Mouse (Mus musculus) spleen, postnatal 14 days (tissue): ENCODE measurements around the gene Spns3.
A peak's percentile ranks its signal among the peaks of the same experiment; 100 is the strongest.

Experiments used
- DNase-seq, 2 experiments: peaks; one replicate each; pipeline ENCODE4 v3.0.0; 2021 to 2022; ENCODE audit warnings: low spot score in 2 of 2

The Spns3 gene

DNA sequence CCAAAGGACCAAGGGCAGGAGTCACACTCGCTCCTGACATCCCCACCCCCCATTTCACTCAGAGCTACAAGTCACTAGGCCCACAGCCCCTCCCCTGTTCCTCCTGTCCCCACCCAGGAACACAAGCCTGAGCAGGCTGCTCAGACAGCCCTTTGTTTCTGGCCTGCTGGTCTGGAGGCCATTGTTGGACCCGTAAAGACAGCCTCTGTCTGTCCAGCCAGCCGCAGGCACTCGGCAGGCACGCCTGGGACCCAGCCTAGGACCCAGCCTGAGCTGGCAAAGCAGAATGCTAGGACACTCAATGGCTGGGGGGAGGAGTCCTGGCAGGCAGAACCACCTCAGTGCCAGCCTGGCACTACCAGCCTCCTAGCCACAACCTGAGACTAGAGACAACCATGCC, 94.6 kb downstream of the Spns3 start:
- no peak for DNase-seq

DNA sequence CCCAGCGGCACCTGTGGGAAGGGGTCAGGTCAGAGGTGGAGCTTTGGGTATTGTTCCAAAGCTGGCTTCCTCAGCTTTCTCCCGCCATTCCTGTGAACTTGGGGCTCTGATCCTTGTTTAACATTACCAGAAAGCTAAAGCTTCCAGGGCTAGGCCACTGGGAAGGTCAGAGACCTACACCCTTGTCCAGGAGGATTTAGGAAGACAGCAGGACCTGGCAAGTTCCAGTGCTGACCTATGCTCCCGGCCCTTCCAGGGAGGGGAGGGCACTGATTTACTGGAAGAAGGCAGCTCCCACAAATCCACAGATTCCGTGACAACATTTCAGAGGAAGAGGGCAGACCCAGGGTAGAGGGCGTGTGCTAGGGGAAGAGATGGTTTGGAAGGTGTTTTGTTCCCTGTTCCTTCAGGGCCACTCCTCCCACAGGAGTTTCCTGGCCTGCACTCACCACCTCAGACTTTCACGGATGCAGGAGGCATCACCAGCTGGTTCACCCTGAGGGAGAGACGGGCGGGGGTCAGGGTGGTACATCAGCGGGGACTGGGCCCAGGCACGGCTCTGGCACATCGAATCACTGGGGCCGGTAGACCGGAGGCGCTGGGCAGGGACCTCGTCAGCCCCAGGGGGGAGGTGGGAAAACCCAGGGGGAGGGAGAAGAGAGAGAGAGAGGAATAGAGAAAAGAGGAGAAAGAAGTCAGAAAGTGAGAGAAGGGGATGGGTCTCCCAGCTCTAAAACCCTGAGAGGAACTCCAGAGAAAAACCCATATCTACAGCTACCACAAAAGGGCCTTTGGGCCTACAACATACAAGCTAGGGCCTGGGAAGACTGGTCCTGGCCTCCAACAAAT, 97.0 kb downstream of the Spns3 start:
- DNase-seq: no peak

DNA sequence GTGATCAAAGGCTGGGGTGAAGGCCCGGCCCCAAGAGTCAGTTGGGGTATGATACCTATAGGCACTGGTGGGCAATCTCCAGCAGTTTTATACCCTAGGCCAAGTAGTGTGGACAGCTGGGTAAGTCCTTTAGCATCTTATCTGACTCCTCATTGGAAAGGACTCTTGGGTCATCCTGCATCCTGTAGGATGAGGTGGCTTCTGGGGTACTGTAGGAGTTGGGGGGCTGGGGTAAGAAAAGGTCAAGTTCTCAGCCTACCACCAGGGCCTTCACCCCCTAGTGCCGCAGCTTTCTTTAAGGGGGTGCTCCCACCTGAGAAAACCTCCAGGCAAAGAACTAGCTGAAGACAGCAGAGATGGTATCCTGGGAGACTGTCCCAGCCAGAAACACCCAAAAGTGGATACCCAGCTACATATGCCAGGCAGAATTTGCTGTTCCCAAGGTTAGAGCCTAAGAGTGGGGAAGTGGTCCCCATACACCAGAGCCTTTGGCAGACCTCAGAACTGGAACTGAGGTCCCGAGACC, 98.1 kb downstream of the Spns3 start:
- DNase-seq: no peak

DNA sequence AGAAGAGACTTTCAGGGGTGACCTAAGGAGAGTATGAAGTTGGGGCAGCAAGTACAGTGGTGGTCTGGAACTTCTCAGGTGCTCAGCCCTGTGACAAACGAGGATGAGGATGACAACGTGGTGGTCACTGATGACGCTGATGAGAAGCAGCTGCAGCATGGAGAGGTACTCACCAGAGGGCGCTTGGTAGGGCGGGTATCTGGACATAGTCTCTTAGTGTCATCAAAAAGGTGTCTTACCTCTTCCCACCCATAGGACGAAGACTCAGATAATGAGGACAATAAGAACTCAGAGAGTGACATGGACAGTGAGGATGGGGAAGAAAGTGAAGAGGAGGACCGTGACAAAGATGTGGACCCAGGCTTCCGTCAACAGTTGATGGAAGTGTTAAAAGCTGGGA, 102.8 kb downstream of the Spns3 start:
- DNase-seq: no peak

DNA sequence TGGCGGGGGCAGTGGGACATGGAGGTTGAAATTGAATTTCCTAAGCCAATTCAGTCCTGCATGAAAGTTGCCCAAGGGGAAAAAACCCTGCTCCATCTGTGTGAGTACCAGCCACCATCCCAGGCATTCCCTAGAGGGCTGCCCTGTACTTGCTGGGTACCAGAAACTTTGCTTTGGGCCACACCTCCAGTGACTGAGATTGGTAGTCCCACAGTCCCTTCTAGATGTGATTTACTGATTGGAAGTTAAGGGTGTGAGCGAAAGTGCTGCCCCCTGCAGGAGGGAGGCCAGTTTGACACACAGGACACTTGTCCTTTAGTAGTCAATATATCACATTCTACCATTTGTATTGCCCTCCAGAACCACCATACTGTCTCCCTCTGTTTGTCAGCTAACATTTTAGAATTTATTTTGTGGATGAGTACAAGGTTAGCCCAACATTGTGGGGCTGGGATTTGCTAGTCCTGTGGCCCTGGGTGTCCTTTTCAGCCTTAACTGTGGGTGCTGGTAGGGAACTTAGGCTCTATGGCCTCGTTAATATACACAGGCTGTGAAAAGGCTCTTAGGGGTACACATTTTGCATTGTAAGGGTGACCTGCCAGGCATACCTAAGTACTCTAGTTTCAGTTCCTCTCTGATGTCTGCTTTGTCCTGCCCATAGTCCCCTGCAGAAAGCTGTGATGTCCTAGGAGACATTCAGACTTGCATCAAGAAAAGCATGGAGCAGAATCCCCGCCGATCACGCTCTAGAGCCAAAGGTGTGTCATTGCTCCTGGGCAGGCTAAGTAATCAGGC, 103.8 kb downstream of the Spns3 start:
- peak; percentile 36 to 60 for DNase-seq
